Mouse (Mus musculus) gastrocnemius, postnatal 4 days (tissue): ENCODE results near the gene Slc25a38. TPM values are rescaled to one million over a fixed set of nuclear protein-coding genes. Genes with fewer than 3 reads are reported as not detected.

Experiments used
- DNase-seq, 2 experiments: peaks; one replicate each; pipeline ENCODE4 v3.0.0; 2021 to 2022; ENCODE audit warnings: low spot score in 2 of 2, mixed read lengths in 2 of 2
- long read RNA-seq, 2 experiments: library from polyadenylated mRNA; stranded (forward); transcript quantifications; one replicate each; pipeline ENCODE4 v2.0.0; 2021
- total RNA-seq, 2 experiments: library from RNA; stranded (reverse); gene quantifications; 2 replicates each; pipeline ENCODE4 v1.2.3; 2021

Gene Slc25a38
- total RNA-seq = 10 to 100 TPM; 10.6 TPM
- long read RNA-seq, experiment 1, transcript Slc25a38-201 (7 exons, 1,791 nt) = major isoform, 5 of 8 reads
- long read RNA-seq, experiment 1, partial matches to known transcripts = 1 of 8 reads
- long read RNA-seq, experiment 1, other reads (novel, unspliced or antisense) = 1 of 8 reads
- long read RNA-seq, experiment 2, transcript Slc25a38-201 (7 exons, 1,791 nt) = major isoform, 8 of 16 reads
- long read RNA-seq, experiment 2, partial matches to known transcripts = 1 of 16 reads
- long read RNA-seq, experiment 2, other reads (novel, unspliced or antisense) = 6 of 16 reads

DNA sequence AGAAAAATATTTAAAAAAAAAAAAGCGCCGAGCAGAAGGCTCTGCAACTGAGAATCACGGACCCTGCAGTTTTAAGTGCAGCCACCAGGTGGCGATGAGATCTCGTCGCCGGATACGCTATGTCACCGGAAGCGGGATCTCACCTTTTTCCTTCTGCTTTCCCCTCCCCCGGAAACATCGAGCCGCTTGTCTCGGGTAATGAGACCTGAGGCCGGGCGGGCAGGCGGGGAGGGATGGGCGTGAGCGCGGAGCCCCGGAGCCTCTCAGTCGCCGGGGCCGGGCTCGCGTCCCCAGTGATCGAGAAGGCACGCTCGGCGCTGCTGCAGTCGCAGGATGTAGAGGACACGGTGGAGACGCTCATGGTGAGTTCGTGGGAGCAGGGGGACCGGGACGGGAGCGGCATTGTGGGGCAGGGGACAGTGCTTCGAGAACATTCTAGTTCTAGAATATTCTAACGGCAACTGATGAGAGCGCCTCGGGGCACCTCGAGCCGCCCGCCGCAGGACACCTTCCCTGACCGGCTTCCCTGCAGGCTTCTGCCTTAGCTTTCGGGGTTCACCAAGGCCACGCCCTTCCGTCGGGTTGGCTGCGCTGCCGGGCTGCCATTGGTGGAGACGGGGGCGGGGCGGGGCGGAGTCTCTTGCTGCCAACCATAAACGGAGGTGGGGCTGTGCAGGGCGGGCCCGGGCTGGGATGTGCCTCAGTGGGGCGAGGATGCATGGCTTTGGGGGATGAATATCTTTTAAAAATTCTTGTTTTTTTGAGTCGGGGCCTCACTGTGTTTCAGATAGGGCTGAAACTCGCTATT is at the start of gene Slc25a38:
Gene Slc25a38, plus strand, starts transcription at position 164 of the 808 bp plus-strand sequence.
- peak; percentile 90 to 96 for DNase-seq

DNA sequence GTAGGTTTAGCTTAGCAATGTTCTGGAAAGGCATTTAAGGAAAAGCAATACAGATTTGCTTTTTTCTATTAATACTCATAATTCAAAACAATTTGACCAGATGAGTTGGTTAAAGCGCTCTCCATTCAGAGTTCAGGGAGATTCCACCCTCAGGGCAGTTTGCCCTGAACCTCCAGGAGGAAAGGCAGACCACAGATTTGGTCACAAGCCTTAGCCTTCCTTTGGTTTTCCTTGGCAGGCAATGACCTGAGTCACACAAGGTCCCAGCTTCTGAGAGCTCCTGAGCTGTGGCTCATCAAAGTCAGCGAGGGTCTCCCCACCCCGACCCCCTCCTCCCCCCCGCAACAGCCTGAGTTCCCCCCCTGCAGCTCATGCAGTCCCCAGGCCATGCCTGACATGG is 45.9 kb upstream of the Slc25a38 start:
- DNase-seq = no peak

DNA sequence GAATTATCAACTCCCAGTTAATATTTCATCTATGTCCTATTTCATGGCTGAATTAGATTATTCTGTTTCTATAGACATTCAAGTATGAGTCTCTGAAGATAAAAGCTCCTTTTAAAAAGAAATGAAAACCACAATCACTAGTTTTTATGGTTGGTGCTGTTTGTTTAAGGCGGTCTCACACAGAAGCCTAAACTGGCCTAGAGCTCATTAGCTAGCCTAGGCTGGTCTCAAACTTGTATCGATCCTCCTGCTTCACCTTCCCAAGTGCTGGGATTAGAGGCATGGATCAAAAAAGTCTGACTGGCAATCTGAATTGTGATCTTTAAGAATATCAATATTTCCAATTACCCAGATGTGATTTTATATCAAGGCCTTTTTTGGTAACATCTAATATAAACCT is 42.6 kb upstream of the Slc25a38 start:
- DNase-seq = no peak

DNA sequence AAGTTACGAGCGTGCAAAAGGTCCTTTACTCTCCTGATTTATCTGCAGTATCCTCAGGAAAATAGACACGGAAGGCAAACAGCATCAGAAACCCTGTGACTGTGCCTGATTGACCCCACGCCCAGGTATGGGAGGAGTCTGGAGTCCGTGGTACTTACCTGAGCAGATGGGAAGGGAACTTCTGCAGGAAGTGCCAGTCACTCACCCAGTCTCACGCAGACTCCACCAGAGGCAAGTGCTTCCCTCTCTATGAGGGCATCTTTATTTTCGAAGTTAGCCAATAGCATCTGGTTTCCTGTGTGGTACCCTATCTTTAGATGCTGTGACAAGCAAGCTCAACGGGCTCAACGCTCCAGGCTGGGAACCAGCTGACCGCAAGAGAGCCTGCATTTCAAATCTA is 42.1 kb upstream of the Slc25a38 start:
- no peak for DNase-seq

DNA sequence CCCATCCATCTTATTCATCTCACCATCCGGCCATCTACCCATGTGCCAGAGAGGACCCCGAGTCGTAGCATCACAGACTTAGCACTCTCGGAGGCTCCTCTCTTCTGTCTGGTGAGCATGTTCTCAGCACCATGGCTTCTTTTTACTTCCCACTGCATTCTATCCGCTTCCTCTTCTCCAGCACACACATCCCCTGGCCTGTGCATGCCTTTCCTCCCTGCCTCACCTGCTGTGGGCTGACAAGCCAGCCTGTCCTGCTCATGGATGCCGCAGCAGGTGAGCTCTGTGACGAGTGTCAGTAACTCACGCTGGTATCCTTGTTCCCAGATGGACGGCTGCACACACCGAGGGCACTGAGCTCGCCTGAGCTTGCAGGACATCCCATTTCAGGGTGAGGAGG is 40.4 kb upstream of the Slc25a38 start, which contains the start of gene Cx3cr1:
Gene Cx3cr1, minus strand, starts transcription at position 101 of the 400 bp plus-strand sequence.
- DNase-seq = no peak

DNA sequence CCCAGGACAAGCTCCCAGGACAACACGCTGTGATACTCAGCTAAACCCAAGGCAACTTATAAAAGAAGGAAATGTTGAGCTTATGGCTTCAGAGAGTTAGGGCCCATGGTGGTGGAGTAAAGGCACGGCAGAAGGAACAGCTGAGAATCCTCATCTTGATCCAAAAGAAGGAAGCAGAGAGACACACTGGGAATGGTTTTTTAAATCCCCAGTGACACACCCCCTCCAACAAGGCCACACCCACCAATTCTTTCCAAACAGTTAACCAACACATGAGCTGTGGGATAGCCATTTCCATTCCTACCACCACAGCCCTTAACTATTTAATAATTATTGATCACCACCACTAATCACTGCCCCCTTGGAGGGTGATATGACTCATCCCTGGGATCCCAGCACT is 38.9 kb upstream of the Slc25a38 start:
- no peak for DNase-seq

DNA sequence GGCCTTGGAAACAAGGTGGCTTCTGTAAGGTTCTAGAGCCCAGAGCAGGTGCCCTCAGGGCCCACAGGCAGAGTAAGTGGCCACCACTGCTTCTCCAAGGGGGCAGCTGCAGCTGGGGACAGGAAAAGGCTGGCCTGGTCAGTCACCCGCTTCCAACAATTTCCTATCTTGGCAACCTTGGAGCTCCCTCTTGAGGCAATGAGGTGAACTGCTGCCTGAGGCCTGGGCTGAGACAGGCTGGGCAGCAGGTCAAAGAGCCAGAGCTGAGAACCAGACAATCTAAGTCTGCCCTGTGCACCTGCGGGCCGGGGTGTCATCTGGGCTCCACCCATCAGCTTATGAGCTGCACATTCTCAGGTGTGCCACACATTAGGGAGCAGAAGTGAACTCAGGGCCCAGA is 37.0 kb upstream of the Slc25a38 start:
- DNase-seq = peak; percentile 68 to 79

DNA sequence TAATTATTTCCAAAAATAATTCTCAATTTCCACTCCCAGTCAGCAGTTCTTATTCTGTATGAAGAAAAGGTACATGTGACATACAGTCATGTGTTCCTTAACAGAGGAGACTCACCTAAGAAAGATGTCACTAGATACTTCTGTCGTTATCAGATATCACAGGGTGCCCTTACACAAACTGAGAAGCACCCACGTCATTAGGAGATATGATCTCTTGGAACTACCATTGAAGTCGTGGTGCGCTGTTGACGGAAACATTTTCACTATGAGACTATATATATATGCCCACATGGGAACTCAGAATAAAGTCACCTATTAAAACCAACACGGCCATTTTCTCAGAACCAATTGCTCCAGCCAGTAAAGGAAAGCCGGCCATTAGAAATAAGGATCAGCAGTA is 35.7 kb upstream of the Slc25a38 start:
- no peak for DNase-seq

DNA sequence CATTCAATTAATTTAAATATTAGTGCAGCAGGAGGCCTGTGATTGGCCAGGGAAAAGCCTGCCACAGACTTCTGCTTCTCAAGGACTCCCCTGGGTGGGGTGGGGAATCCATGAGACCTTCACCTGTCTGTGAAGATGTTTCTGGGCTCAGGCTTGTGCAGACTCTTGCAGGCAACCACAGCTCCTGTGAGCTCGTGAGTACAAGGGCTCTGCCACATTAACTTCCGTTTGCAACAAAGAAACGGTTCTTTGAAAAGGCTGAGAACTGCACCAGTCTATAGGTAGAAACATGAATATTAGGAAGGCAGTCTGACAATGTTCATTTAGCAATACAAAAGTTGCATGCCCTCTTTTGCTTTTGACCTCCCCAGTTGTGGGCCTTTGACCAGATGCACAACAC is 31.9 kb upstream of the Slc25a38 start:
- DNase-seq = no peak

DNA sequence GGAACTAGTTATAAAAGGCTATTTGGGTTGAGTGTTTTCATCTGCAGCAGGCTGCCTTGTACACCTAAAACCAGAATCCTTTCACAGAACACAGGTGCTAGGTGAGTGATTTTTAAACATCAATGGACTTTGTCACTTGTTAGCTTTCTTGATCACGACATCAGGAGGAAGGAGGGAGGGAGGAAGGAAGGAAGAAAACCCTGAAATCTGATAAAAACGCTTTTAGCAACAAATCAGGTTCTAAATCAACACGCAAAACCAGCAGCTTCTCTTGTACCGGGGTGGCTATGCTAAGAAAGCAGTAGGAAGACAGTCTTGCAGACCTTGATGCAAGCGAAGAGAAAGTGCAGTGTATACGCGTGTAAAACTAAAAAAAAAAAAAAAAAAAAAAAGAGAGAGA is 30.3 kb upstream of the Slc25a38 start:
- no peak for DNase-seq

DNA sequence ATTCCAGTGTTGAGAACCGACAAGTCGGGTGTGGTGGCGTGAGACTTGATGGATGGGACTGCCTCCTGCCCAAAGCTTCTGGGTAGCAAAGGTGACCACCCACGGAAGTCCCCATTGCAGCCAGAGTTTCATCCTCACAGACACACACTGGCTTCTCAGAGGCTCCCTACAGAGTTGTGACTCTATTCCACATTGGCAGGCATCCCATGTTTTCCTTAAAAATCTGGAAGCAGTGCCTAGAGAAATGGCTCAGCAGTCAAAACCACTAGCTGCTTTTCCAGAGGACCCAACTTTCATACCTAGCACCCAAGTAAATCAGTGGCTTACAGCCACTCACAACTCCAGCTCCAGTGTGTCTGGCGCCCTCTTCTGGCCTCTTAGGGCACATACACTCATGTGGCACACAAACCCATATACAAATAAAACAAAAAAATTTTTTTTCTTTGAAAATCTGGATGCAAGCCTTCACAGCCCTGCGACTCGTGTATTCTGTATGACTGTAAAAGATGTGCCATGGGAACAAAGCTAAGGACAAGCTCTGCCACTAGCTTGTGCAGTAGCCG is 29.5 kb upstream of the Slc25a38 start:
- peak in 1 of 2 experiments; percentile 25 for DNase-seq

DNA sequence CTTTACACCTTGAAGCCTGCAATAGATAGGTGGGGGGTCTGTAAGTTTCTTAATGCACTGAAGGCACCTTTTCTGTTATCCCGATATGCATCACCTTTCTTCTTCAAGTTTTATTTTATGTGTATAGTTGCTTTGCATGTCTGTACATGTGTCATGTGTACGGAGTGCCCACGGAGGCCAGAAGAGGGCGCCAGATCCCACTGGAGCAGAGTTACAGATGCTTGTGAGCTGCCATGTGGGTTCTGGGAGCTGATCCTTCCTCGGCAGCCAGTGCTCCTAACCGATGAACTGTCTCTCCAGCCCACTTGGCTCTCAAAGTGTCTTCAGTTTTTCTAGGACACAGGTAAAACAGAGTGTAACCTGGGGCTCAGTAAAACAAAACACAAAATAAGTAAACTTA is 28.9 kb upstream of the Slc25a38 start:
- DNase-seq = no peak

DNA sequence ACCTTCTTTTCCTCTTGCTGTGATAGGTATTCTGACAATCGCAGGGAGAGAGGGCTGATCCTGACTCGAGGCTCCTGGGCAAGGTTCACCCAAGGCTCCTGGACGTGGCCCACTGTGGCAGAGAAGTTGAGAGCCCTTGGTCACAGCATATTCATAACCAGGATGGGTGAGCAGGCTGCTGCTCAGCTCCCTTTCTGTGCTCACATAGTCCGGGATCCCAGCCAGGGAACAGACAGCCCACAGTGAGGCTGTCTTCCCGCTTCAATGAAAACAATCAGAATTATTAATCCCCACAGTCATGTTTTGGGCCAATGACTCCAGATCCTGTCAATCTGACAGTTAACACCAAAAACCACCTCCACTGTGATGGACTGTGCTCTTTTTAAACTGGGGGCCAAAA is 28.2 kb upstream of the Slc25a38 start:
- no peak for DNase-seq

DNA sequence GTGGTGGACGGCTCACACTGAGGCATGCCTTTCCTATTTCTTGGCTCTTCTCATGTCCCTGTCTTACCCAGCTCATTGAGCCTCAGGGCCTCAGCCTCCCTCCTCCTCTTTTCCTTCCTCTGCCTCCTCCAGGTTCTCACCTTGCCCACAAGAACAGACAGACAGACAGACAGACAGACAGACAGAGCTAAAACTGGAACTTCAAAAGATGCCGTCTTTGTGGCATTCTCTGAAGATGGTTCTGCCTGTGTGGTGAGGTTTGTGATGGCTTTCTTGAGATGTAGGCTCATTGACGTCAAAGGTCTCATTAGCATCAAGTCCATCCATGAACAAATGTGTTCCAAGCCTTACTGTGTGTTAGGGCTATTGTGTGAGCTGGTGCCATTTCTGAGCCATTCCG is 27.5 kb upstream of the Slc25a38 start:
- no peak for DNase-seq

DNA sequence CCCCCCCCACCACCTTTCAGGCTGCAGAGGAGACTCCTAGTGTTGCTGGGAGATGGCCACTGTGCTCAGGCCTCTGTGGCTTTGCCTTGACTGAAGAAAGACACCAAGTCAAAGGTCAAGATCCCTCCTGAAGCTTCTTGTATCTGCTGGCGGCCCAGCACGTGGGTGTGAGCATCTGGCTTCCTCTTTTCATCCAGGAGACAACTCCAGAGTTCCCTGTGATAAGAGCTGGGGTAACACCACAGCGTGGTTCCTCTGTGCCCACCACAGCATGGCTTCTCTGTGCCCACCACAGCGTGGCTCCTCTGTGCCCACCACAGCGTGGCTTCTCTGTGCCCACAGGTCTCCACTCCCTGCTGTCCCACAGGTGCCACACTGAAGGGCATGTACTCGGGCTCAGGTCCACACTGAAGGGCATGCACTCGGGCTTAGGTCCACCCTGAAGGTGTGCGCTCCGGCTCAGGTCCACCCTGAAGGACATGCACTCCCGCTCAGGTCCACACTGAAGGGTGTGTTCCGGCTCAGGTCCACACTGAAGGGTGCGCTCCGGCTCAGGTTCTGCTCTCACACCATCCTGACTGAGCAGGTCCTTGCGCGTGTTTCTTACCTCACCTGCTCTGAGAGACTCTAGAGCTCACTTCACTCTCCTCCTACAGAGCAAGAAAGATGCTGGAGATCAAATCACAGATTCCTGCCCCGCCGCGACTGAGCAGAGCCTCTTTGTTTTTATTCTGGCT is 26.8 kb upstream of the Slc25a38 start:
- DNase-seq = no peak

DNA sequence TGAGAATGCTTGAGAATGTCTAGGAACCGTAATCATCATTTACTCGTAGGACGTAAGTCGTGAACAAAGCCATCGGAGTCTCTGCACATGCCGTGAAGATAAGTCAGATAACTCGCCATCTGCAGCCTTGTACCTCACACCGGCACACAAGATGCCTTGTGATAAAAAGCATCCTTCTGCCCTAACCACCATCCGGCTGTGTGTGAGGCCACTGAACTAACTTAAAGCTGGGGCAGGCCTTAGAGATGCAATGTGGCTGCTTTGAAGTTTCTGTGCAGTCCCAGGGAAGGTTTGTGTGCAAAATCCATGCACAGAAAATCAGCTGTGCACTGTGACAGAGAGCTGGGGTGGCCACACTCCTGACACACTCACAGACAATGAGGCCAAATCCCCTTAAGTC is 25.8 kb upstream of the Slc25a38 start:
- no peak for DNase-seq

DNA sequence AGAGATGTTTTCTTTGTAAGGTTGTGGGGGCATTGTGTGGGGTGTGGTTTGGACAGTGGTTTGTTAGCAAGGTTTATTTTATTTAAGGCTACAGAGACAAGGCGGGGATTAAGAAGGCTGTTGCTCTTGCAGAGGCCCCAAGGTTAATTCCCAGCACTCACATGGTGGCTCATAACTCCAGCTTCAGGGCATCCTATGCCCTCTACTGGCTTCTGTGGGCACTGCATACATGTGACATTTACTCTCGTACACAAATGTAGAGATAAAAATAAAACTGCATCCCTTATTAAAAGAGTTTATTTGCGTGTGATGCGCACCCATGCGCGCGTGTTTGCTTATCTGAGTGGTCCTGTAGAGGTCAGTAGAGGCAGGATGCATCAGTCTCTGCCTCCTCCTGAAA is 21.0 kb upstream of the Slc25a38 start:
- no peak for DNase-seq

DNA sequence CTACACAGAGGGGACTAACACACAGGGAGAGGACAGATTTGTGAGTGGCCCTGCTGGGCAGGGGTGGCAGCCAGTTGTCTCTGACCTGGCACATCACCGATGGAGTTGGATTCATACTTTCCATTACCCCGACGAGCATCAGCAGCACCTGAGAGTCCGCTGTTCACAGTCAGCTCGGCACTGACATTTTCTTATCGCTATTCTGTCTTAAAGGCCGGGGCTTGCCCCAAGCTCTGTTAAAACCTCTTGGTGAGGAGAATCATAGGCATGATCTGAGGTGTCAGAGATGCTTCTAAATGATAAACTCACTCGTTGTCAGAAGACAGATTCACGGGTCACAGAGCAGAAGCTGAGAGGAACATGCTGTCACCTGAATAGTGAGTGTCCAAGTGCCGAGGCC is 19.1 kb upstream of the Slc25a38 start:
- no peak for DNase-seq

DNA sequence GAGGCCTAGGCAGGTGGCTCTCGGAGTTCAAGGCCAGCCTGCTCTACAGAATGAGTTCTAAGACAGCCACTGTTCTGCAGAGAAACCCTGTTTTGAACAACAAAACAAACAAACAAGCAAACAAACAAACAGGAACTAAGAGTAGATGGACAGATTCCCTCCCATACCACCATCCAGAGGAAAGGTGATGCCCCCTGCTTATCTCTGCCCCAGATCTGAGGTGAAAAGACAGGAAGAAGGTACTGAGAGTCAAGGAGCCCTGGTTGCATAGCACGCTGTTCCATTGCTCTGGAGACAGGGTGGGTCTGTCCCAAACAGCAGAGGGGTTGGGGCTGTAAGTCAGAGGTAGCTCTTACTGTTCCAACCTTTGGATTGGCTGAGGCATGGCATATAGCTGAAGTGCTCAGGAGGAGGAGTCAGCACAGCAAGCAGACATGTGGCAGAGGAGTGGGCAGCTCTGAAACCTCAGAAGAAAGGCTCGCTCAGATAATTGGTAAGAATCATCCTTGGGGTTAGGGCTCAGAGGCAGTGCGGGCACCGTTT is 18.4 kb upstream of the Slc25a38 start, which contains the start of gene Ccr8:
Gene Ccr8, plus strand, starts transcription at position 419 of the 543 bp plus-strand sequence.
- no peak for DNase-seq

DNA sequence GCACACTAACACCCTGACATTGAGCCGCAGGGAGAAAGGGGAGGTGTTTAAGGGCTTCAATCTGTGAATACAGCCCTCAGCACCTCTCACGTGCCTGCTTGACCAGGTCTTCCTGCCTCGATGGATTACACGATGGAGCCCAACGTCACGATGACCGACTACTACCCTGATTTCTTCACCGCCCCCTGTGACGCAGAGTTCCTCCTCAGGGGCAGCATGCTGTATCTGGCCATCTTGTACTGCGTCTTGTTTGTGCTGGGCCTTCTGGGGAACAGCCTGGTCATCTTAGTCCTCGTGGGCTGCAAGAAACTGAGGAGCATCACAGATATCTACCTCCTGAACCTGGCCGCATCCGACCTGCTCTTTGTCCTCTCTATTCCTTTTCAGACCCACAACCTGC is 16.5 kb upstream of the Slc25a38 start:
- DNase-seq = no peak

DNA sequence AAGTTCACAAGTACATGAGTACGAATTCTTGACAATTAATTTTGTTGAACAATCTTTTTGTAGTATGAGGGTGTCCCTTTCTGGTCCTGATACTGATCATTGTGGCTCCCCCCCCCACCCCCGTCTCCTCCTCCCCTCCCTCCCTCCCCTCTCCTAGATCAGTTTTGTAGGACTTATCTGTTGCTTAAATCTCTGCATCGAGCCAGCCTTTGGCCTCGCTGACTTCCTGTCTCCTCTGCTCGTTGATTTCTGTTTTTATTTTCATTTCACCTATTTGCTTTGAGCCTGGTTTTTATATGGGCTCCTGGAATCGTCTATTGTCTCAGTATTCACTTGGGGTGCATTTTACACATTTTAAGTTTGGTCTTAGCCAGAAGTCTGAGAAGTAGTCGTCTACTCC is 14.3 kb upstream of the Slc25a38 start:
- no peak for DNase-seq
